Mouse (Mus musculus): ENCODE data around the gene Gm906.
"Not testable (repeated sequence)": the region's sequence is repeated elsewhere in the genome, so short reads cannot be mapped to it uniquely, and the experiment has no call there.

- not testable (repeated sequence) for TF ChIP-seq GATA1 (IDR thresholded peaks at IDR 0.05; ENCODE audit: borderline replicate concordance, low read length); TAL1 (conservative IDR thresholded peaks at IDR 0.05; ENCODE audit: low read depth, low read length); CTCF (IDR thresholded peaks at IDR 0.05; ENCODE audit: low read depth, low read length); POLR2AphosphoS5 (IDR thresholded peaks at IDR 0.05; ENCODE audit: insufficient replicate concordance, low read depth, low read length); GATA2 (IDR thresholded peaks at IDR 0.05; ENCODE audit: borderline replicate concordance, low read depth, low read length)
These were observed 39.9 kb downstream of the Gm906 start for GRCm38 (mm10) chr13:50210191-50210590.
